Mouse (Mus musculus): ENCODE data around the gene Inka2.

- TF ChIP-seq CHD2 (IDR thresholded peaks at IDR 0.05; ENCODE audit: low read depth, low read length), result no peak
- no peak for TF ChIP-seq ZNF384 (IDR thresholded peaks at IDR 0.05; ENCODE audit: low read depth, low read length)
These were observed 706 bp downstream of the Inka2 start for GRCm38 (mm10) chr3:105705061-105705549.

All from ES-E14 (cell line).